Mouse (Mus musculus) natural killer cell, adult 2 months (primary cell): ENCODE data around the gene Gata3.

ENCODE experiments used
- DNase-seq, 2 experiments: peaks; one replicate each; pipeline ENCODE4 v3.0.0; 2022; ENCODE audit warnings: low spot score in 2 of 2

Gata3 gene

GRCm38 (mm10) chr2:9889651-9890183, at the start of gene Gata3:
TSS of gene Gata3 (minus strand) at chr2:9890034.
- DNase-seq: no peak

GRCm38 (mm10) chr2:9939250-9939649, 49.4 kb upstream of the Gata3 start:
- no peak for DNase-seq

GRCm38 (mm10) chr2:9935965-9936364, 46.1 kb upstream of the Gata3 start:
- no peak for DNase-seq

GRCm38 (mm10) chr2:9926905-9927283, 37.1 kb upstream of the Gata3 start:
- DNase-seq: no peak

- DNase-seq: no peak
Observed at GRCm38 (mm10) chr2:9926194-9926904, 36.5 kb upstream of the Gata3 start.

GRCm38 (mm10) chr2:9918691-9919471, 29.0 kb upstream of the Gata3 start:
- no peak for DNase-seq

- DNase-seq: no peak
Observed at GRCm38 (mm10) chr2:9917602-9918001, 27.8 kb upstream of the Gata3 start.

GRCm38 (mm10) chr2:9905995-9906394, 16.2 kb upstream of the Gata3 start:
- DNase-seq: no peak

GRCm38 (mm10) chr2:9903854-9904560, 14.2 kb upstream of the Gata3 start:
- no peak for DNase-seq

GRCm38 (mm10) chr2:9897846-9898245, 8.0 kb upstream of the Gata3 start:
- no peak for DNase-seq

- DNase-seq: no peak
Observed at GRCm38 (mm10) chr2:9896097-9896770, 6.4 kb upstream of the Gata3 start.

GRCm38 (mm10) chr2:9894836-9895593, 5.2 kb upstream of the Gata3 start:
- DNase-seq: no peak

GRCm38 (mm10) chr2:9893272-9893953, 3.6 kb upstream of the Gata3 start:
- DNase-seq: no peak

GRCm38 (mm10) chr2:9892541-9892940, 2.7 kb upstream of the Gata3 start:
- no peak for DNase-seq

GRCm38 (mm10) chr2:9890906-9891305, 1.1 kb upstream of the Gata3 start:
- no peak for DNase-seq

GRCm38 (mm10) chr2:9890251-9890650, 417 bp upstream of the Gata3 start:
- no peak for DNase-seq

GRCm38 (mm10) chr2:9888913-9889650, 752 bp downstream of the Gata3 start, which contains the start of gene 9230102O04Rik:
TSS of gene 9230102O04Rik (minus strand) at chr2:9889540.
- DNase-seq: peak in 1 of 2 experiments; percentile 22

- DNase-seq: no peak
Observed at GRCm38 (mm10) chr2:9887636-9888035, 2.2 kb downstream of the Gata3 start.

- no peak for DNase-seq
Observed at GRCm38 (mm10) chr2:9886921-9887610, 2.8 kb downstream of the Gata3 start.
